Mouse (Mus musculus): ENCODE data around the gene Usp17le. TPM values are rescaled to one million over a fixed set of nuclear protein-coding genes. Genes with fewer than 3 reads are reported as not detected.
"Not testable (repeated sequence)": the region's sequence is repeated elsewhere in the genome, so short reads cannot be mapped to it uniquely, and the experiment has no call there.

Gene Usp17le
- polyA plus RNA-seq (2012; rRNA removed), result not detected in 2 replicates

- DNase-seq (ENCODE audit: low spot score), result not testable (repeated sequence)
Measured at GRCm38 (mm10) chr7:104777370-104777769, at the start of gene Usp17le. Usp17le (minus strand) TSS chr7:104777470.

GRCm38 (mm10) chr7:104810335-104810734 is 33.1 kb upstream of the Usp17le start:
- DNase-seq (ENCODE audit: low spot score), result not testable (repeated sequence)

GRCm38 (mm10) chr7:104790796-104791195 is 13.5 kb upstream of the Usp17le start:
- DNase-seq (ENCODE audit: low spot score), result no peak

Other genes with a start within 250 kb of the Usp17le start
- not detected in 2 replicates for gene Olfr651, start 227.3 kb downstream of the Usp17le start, polyA plus RNA-seq (2012; rRNA removed)
- not detected in 2 replicates for gene Olfr652, start 216.6 kb downstream of the Usp17le start, polyA plus RNA-seq (2012; rRNA removed)
- not detected in 2 replicates for gene Olfr653, start 200.2 kb downstream of the Usp17le start, polyA plus RNA-seq (2012; rRNA removed)
- gene Olfr654, start 190.4 kb downstream of the Usp17le start, polyA plus RNA-seq (2012; rRNA removed), result not detected in 2 replicates
- gene Olfr655, start 175.7 kb downstream of the Usp17le start, polyA plus RNA-seq (2012; rRNA removed), result not detected in 2 replicates
- not detected in 2 replicates for gene Olfr656, start 163.5 kb downstream of the Usp17le start, polyA plus RNA-seq (2012; rRNA removed)
- gene Olfr657, start 152.7 kb downstream of the Usp17le start, polyA plus RNA-seq (2012; rRNA removed), result not detected in 2 replicates
- gene Olfr658, start 130.2 kb downstream of the Usp17le start, polyA plus RNA-seq (2012; rRNA removed), result not detected in 2 replicates
- not detected in 2 replicates for gene Olfr659, start 110.7 kb downstream of the Usp17le start, polyA plus RNA-seq (2012; rRNA removed)
- gene Olfr661, start 91.0 kb downstream of the Usp17le start, polyA plus RNA-seq (2012; rRNA removed), result not detected in 2 replicates
- not detected in 2 replicates for gene Usp17lb, start 65.1 kb upstream of the Usp17le start, polyA plus RNA-seq (2012; rRNA removed)
- gene Usp17la, start 79.5 kb upstream of the Usp17le start, polyA plus RNA-seq (2012; rRNA removed), result not detected in 2 replicates
- not detected in 2 replicates for gene Olfr665, start 100.6 kb upstream of the Usp17le start, polyA plus RNA-seq (2012; rRNA removed)
- not detected in 2 replicates for gene Olfr666, start 118.5 kb upstream of the Usp17le start, polyA plus RNA-seq (2012; rRNA removed)
- gene Olfr667, start 144.0 kb upstream of the Usp17le start, polyA plus RNA-seq (2012; rRNA removed), result not detected in 2 replicates
- not detected in 2 replicates for gene Olfr668, start 150.6 kb upstream of the Usp17le start, polyA plus RNA-seq (2012; rRNA removed)
- not detected in 2 replicates for gene Olfr669, start 156.8 kb upstream of the Usp17le start, polyA plus RNA-seq (2012; rRNA removed)
- not detected in 2 replicates for gene Olfr670, start 185.2 kb upstream of the Usp17le start, polyA plus RNA-seq (2012; rRNA removed)
- not detected in 2 replicates for gene Olfr671, start 201.7 kb upstream of the Usp17le start, polyA plus RNA-seq (2012; rRNA removed)
- not detected in 2 replicates for gene Olfr672, start 224.6 kb upstream of the Usp17le start, polyA plus RNA-seq (2012; rRNA removed)

Data from urinary bladder, adult 2 months (tissue).